Mouse (Mus musculus) embryo, embryonic 10 days (tissue): ENCODE results near the gene Oscar.

Experiments
- DNase-seq: peaks from one replicate; pipeline ENCODE4 v3.0.0-alpha.2; 2015; ENCODE audit warnings: low spot score

Oscar gene

DNA sequence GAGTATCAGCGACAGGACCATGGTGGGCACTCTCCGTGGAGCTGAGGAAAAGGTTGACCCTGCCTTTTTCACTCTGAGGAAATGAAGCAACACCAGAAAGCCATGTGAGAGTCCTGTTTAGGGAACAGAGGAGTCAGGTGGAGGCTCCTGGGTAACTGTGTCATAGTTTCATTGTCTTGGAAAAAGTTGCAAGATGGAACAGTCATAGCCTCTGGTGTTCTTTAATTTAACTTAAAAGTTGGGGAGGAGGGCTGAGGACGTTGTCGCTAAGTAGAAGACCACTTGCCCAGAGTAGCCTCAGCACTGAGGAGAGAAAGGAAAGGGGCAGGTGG lies at the start of gene Oscar:
Oscar (minus strand) TSS at position 101 of the 332 bp plus-strand sequence.
- DNase-seq = no peak

DNA sequence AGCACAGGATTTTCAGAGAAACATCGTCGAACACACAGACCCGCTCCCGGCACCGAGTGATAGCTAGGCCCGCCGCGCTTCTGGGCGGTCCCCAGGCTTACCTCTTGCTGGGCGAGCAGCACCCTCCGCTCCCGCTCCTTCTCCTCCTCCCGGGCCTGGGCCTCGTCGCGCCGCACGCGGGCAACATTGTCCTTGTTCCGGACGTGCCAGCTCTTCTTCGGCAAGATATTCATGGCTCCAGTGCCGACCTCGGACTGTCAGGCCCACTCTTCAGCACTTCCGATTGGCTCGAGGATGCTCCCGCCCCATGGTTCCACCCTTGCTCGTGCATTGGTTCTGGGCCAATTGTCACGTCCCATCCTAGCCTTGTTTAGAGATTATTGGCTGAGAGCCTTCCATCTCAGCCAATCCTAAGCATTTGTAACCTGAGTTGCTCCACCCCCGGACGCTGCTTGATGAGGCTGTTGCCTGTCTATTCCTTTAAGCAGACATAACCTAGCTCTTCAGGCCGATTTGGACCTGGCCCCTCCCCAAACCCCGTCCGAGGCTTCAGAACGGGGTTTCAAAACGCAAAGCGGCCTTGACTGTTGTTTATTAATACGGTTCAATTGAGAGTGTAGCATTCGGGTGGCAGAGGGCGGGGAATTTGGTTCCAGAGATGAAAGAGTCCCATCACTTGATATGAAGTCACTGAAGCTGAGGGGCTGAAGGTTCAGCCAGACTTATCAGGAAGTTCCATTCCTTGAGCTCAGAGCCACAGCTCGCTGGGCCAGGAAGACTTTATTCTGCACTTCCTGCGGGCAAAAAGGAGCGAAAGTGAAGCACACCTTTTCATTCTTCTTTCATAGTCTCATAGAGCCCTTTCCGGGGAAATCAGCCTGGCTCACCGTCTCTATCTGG lies 49.5 kb upstream of the Oscar start, which contains the start of gene Leng1:
Leng1 (minus strand) TSS at position 626 of the 900 bp plus-strand sequence.
- DNase-seq = peak; percentile 98

DNA sequence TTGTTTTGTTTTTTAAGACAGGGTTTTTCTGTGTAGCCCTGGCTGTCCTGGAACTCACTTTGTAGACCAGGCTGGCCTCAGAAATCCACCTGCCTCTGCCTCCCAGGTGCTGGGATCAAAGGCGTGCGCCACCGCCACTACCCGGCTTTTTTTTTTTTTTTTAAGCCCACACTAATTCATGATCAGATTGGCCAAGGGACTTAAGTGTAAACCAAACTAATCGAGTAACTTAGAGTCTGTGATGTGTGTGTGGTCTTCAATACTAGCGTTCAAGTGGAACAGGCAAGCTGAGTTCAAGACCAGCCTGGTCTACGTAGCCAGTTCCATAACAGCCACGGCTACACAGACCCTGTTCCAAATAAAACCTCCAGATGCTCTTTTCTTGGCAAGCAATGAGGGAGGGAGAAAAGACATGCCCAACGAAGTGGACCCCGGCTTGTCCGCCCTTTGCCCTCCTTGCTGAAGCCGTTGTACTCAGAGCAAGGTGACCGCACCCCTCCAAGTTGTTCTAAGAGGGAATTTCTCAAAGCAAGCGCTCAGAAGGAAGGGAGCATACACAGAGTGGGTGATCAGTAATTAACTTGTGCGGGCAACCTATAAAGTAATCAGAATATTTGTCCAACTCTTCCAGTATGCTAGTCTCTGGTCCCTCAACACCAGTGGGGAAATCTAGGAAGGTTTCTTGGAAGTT lies 48.7 kb upstream of the Oscar start:
- DNase-seq = peak; percentile 33

DNA sequence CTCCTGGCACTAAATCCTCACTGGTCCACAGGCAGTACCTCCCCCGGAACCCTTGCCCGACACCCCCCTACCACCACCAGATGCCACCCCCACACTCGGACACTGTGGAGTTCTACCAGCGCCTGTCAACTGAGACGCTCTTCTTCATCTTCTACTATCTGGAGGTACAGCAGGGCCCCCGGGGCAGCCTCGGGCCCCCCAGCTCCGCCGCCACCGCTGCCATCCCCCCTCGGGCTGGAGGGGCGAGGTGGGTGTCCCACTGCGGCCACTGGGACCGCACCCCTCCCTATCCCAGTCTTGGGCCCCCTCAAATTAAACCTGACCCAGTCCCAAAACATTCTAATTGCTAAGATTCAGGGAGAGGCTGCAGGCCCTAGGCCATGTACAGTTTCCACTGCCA lies 42.6 kb upstream of the Oscar start:
- no peak for DNase-seq

DNA sequence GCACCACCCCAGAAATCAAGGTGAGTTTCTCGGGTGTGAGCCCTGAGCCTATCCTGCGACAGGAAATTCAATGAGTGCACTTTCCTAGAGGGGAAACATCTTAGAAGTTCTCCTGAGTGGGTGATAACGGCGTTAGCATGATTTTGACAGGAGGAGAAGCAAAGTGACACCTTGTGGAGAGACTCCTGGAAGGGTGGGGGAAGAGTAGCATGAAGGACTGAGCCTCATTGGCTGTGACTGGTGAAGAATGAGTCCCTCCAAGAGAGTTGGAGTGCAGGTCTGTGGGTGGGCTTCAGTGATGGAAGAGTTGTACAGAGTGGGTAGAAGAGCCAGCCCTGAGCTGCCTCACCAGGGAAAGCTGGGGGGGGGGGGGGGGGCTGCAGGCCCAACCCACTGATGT lies 41.0 kb upstream of the Oscar start:
- no peak for DNase-seq

DNA sequence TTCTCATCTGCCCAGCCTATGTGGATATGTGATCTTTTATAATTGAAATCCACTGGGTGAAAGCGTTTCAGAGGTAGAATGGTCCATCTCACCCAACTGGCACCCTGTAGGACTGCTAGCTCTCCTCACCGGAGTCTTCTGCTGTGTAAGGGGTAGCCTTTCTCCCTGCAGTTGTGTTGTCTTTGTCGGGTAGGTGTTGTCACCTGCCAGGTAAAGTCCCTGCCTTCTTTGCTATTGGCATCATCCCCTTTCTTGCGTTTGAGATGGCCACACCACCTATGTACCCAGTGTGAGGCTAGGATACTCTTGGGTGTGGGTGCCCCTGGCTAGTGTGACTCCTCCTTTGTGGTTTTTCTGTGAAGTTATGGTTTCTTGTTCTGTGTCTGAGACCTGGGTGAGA lies 30.7 kb upstream of the Oscar start:
- DNase-seq = no peak

DNA sequence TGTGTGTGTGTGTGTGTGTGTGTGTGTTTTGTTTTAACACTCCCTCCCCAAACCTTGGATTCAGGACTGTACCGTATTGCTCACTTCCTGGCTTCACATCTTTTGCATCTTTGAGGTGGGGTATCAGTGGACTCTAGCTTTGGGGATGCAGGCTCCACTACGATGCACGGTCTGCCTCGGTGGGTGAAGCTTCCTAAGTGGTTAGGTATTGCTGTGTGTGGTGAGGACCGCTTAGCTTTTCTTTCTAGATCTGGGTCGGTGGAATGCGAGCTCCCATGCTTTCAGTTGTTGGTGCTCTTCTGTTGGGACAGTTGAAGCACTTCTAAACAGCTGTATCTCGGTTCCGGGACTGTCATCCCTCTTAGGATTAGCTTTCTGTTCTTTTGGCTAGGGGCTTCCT lies 30.2 kb upstream of the Oscar start:
- no peak for DNase-seq

DNA sequence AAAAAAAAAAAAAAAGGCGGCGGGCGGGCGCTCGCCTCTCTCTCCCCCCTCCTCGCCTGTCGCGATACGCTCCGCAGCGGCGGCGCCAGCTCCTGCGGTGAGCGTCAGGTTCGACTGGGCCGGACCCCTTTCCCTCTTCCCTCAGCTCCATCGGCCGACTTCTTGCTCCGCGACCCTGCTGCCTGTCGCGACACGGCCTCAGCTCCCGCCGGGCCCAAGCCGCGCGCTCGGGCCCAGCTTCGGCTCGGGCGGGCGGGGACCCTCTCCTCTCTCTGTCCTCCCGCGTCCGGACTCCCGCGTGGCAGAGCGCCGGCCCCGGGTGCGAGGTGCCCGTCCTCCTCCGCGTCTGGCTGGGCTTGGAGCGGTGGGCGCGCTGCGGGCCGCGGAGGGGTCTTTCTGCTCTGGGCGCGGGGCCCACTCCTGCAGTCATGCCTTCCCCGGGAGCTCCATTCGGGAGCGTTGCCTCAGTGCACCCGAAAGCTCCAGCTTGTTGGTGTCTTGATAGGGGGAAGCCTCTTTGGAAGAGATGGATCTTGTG lies 29.6 kb upstream of the Oscar start:
- DNase-seq = peak; percentile 42

DNA sequence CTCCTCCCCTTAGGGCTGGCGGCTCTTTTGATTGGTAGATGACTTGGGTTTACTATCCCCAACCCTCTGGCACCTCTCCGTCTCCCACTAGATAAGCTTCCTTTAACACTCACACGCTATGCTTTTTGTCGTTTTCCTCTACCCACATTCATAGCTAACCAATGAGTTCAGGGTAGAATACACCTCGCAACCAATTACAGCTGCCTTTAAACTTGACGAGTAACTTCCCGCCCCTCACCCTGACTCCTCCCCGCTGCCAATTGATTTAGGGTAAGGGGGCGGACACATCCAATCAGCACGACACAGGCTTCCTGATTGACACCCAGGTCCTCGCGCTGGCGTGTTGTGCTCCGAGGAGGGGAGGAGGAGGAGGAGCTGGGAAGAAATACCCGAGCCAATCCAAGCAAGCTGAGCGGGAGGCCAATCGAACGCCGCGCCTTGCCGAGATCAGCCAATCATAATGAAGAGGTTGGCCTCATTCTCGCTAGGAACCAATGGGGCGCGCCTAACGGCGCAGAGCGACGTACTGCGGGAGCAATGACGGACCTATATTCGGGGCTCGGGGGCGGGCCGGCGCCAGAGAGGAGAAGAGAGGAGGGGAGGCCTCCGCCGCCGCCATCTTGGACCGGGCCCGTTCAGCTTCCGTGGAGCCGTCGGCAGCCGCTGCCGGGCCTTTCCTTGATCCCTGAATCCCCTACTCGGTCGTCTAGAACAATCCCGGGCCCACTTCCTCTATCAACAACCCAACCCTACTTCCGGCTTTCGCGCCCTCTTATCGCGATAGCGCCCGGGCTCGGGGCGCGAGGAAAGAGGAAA lies 28.9 kb upstream of the Oscar start, which contains the start of gene Cnot3:
Cnot3 (plus strand) TSS at position 597 of the 816 bp plus-strand sequence.
- DNase-seq = peak; percentile 99

DNA sequence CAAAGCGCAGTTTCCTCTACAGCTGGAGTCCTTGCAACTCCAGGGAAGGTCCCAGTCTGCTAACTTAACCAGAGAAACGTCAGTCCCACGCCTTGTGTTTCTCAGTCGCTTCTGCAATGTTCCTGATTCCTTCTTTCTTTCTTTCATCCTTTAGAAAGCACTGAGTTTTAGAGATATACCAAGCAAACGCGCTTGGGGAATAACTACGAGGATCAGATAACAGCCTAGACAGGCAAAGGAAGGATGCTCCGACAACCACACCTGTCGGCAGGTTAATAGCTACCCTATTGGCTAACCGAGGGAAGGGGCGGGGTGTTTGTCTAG lies 28.4 kb upstream of the Oscar start:
- peak; percentile 16 for DNase-seq

DNA sequence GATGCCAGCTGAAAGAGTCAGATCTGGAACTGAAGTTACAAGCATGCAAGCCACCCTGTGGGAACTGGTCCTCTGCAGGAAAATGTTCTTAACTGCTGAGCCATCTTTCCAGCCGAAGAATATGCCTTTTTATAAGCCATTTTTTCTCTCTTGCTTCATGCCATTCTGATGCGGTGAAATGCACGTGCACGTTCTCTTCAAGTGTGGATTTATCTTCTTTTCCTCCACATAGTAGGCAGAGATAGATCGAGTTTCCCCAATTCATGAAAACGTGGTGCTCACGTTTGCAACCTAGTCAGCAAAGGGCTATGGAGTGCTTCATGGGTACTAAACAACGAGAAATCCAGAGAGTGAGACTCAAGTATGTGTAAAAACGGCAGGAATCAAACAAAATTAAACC lies 27.9 kb upstream of the Oscar start:
- no peak for DNase-seq

DNA sequence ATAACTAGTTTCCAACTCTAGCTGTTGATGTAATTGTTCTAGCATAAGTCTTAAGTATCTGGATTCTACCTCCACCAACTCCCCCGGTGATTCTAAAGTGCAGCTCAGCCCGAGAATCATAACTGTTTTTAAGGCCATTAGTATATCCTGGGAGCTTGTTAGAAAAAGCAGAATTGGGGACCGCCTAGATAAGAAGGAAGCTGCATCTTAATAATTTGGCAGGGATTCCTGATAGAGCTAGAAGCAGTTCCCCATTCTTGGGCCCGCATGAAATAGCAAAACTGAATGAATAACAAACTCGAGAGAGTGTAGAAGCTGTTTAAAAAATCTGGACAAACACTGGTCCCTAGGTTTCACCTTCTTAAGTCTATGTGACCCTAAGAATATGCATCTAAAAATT lies 27.5 kb upstream of the Oscar start:
- DNase-seq = no peak

DNA sequence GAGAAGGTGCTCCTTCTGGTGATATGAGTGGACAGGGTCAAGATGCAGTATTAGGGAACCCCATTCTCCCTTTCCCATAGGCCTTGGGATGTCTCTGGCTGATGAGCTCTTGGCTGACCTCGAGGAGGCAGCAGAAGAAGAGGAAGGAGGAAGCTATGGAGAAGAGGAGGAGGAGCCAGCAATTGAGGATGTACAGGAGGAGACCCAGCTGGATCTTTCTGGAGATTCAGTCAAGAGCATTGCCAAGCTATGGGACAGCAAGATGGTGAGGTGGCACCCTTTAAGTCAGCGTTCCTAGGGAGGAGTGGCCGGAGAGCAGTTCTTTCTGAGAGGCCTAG lies 14.5 kb upstream of the Oscar start:
- DNase-seq = no peak

DNA sequence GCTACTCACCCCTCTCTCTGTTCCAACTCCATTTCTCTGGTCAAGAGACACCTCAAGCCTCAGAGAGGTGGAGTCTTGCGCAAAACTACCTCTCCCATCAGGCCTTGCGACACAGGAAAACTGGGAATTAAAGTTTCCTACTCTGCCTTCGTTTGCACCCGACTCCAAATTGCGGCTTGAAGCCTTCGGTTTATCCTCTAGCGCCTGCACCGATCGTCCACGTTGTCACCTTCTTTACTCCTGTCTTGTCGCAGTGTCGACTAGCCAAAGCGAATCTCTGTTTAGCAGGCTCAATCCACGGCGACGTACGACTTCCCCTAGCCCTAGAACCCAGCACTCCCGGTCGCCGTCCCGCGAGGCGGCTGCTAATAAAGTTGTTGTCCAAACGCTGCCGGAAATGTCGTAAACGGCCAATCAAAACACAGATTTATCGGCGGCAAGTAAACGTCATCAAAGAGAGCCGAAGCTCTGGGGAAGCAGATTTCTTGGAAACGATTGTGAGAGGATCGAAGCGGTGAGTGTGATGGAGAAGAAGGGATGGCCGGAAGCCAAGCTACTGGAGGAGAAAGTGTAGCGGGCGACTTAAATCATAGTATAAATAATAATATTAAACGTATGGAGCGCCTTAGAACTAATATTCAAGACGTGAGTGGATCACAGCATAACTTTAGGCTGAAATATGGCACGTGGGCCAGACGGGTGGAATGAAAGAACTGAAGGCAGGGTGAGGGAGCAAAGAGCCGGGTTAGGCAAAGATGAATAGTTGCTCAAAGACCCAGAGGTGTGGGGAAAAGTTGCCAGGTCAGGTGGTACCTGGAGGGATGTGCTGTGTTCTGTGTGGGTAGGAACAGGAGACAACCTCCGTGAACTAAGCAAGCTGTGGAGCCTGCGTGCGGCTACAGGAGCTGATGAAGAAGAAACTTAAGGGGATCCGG lies 13.9 kb upstream of the Oscar start, which contains the start of the genes Tfpt and Prpf31:
Tfpt (minus strand) TSS at position 387 of the 935 bp plus-strand sequence.
Prpf31 (plus strand) TSS at position 443 of the 935 bp plus-strand sequence.
- peak; percentile 97 for DNase-seq

DNA sequence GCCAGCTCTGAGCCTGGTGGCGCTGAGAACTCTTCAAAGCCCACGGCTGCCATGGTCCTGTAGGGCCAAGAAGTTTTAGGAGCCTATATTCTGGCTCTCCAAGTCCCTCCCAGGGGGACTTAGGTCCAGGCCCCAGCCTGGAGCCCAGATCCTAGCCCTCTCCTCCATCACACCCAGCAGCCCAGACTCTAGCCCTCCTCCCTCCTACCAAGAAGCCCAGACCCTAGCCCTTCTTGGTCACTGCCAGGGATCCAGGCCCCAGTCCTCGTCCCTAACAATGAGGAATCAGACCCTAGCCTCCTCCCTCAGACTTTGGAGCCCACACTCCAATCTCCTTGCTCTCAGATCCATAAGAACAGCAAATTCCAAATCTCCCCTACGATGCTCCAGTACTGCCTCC lies 13.1 kb upstream of the Oscar start:
- DNase-seq = no peak

DNA sequence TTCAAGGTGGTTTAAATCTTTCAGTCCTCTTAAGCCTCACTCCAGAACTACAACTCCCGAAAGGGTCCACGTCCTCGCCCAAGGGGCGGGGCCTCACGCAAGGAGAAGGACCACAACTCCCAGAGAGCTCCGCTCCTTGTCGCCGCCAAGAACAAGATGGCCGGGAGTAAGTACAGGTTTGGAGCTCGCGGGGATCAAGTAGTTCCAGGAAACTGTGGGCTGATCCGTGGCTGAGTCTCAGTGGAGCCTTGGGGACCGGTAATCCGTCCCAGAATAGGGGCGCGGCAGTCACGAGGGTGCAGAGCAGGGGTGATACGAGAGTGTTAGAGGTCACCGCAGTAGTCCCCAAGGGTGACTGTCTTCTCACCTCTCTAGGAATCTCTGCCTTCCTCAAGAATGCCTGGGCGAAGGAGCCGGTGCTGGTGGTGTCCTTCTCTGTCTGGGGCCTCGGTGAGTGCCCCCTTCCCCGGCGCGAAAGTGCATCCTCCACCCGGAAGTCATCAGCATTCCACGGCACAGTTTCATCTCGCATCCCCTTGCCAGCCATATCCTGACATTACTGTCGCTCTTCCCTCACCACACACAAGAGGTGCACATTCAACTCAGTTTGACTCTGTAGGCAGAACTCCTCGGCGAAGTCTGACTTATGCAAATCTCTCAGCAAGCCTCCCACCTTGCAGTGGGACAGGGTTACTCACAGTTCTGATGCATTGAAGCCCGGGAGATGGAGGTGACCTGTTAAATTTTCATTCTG lies 1.5 kb upstream of the Oscar start, which contains the start of gene Ndufa3:
Ndufa3 (plus strand) TSS at position 132 of the 754 bp plus-strand sequence.
- DNase-seq = peak; percentile 88

DNA sequence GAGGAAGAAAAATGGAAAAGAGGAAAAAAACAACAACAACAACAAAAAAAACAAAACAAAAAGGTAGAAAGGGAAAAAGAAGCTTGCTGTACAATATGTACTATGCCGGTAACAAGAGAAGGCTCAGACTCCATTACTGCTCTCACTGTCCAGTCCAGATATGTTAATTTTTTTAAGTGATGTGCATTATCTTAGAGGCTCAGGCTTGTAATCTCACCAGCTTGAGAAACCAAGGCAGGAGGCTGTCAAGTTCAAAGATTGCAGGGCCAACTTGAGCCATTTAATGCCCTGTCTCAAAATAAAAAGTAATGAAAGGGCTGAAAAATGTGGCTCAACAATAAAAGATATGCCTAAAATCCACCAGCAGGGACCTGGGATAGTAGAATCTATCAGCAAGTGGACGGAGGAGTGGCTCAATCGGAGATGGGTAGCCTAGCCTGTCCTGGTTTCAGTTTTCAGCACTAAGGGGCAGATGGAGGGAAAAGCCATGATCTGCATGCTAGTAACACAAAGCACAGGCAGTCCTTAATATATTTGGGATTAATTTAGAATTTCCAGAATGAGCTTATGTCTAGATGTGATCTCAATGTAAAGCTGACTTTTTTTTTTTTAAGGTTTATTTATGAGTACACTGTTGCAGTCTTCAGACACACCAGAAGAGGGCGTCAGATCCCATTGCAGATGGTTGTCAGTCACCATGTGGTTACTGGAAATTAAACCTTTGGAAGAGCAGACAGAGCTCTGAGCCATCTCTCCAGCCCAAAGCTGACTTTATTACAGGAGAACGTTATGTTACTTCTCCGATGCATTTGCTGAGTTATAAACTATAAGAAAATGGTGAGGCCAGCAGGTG lies 658 bp upstream of the Oscar start:
- DNase-seq = no peak

DNA sequence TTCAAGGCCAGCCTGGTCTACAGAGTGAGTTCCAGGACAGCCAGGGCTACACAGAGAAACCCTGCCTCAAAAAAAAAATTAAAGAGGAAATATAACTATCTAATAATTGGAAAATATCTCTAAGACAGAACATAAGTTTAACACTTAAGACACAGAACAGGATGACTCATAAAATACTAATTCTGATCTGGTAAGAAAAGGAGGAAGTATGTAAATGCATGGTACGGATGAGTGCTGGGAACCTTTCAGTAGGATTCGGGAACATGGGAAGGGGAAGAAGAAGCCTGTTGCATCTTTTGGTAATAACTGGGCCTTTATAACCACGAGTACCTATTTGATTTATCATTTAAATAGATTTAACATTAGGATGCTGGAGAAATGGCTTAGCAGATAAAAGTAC lies 1.9 kb downstream of the Oscar start:
- no peak for DNase-seq

DNA sequence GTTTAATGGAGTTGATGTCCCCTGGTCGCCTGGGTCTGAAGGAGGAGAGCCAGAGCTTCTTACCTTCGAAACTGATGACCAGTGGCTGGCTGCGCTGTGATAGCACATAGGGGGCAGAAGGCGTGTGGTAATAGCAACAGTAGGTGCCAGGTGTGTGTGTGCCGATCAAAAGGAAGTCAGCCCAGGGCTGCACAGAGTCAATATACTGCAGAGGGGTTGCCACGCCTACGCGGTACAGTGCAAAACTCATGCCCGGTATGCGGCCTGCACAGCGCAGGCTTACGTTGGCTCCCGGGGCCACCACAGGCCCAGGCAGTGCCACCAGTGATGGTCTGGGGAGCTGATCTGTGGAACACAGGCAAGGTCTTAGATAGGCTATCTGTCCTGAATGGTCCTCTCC lies 5.0 kb downstream of the Oscar start:
- DNase-seq = no peak
